Mouse (Mus musculus) brain, embryonic 14.5 days (tissue): ENCODE measurements around the gene Foxd2. TPM values are rescaled to one million over a fixed set of nuclear protein-coding genes. Genes with fewer than 3 reads are reported as not detected.

ENCODE experiments used
- DNase-seq: peaks from one replicate; pipeline ENCODE4 v3.0.0-alpha.2; 2011; ENCODE audit warnings: low read depth
- CTCF ChIP-seq: fragments of 200-500 bp; IDR thresholded peaks from 2 replicates; pipeline ENCODE4 v1.5.1; 2012; ENCODE audit warnings: inconsistent platforms, mild to moderate bottlenecking, moderate library complexity, borderline replicate concordance; ENCODE audit not compliant: insufficient read depth, insufficient read length; ENCODE audit errors: extremely low read depth
- POLR2A ChIP-seq: fragments of 200-500 bp; IDR thresholded peaks from 2 replicates; pipeline ENCODE4 v1.6.1; 2012; ENCODE audit warnings: mild to moderate bottlenecking, inconsistent platforms, borderline replicate concordance; ENCODE audit not compliant: poor library complexity, insufficient read depth, insufficient read length, severe bottlenecking; ENCODE audit errors: extremely low read depth
- polyA plus RNA-seq: library from polyadenylated mRNA; depleted of rRNA; stranded (reverse); fragments of >200 nt; gene quantifications from 2 replicates; pipeline ENCODE4 v1.2.3, GENCODE M21; 2012; rRNA removed

Foxd2 gene
- polyA plus RNA-seq, 1 experiment, result 1.1 TPM

DNA sequence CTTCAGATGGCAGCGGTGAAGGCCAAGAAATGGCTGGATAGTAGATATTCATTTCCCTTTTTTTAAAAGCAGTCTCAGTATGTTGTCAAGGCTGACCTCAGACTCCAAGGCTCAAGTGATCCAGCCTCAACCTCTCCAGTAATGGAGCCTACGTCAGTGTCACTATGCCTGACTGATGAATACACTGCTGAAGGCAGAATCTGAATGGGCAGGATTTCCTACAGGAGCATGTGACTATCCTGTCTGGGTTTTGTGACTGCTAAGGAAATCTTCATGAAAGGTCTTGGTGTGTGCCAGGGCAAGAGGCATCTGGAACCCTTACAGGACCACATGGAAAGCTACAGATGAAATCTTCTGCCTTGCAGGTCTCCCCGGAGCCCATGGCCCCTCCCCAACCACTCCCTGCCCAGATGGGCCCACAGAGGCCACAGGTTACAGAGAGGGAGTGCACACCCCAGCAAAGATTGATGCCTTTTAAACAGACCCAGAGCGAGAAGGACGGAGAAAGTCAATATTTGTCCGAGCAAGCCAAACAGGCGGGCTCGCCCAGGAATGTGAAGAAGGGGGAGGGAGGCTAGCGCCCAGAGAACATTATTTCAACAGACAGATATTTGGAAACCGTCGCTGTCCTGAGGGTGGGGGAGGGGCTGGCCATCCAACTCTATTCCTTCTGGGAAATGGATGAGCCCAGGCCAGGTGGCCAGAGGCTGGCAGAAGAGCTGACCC lies 38.7 kb downstream of the Foxd2 start:
- no peak for DNase-seq
- no peak for TF ChIP-seq CTCF

- DNase-seq, result no peak
- TF ChIP-seq CTCF, result no peak
- no peak for TF ChIP-seq POLR2A
Observed at GRCm38 (mm10) chr4:114863166-114863565, 45.5 kb downstream of the Foxd2 start.

GRCm38 (mm10) chr4:114858426-114858825 lies 50.2 kb downstream of the Foxd2 start:
- no peak for TF ChIP-seq CTCF
- no peak for TF ChIP-seq POLR2A
- no peak for DNase-seq

Other genes with a start within 250 kb of the Foxd2 start
- not detected in 2 replicates for gene Gm12830, start 87.2 kb downstream of the Foxd2 start, polyA plus RNA-seq
- 0.10 and 0.19 TPM in 2 replicates for gene Foxe3, start 17.1 kb upstream of the Foxd2 start, polyA plus RNA-seq
- gene Cmpk1, start 78.4 kb upstream of the Foxd2 start, polyA plus RNA-seq, result 64.5 and 71.7 TPM in 2 replicates
- gene Stil, start 91.3 kb upstream of the Foxd2 start, polyA plus RNA-seq, result 6.4 and 9.9 TPM in 2 replicates
- gene Tal1, start 147.6 kb upstream of the Foxd2 start, polyA plus RNA-seq, result 20.7 and 29.7 TPM in 2 replicates
- 3.4 and 3.9 TPM in 2 replicates for gene Pdzk1ip1, start 179.8 kb upstream of the Foxd2 start, polyA plus RNA-seq
- 4.7 and 7.4 TPM in 2 replicates for gene Cyp4x1, start 225.4 kb upstream of the Foxd2 start, polyA plus RNA-seq